Mouse (Mus musculus): ENCODE measurements around the gene Nr0b2.

Gene Nr0b2

GRCm38 (mm10) chr4:133561622-133562021, 8.4 kb downstream of the Nr0b2 start:
- no peak for DNase-seq (ENCODE audit: low spot score)

DNA sequence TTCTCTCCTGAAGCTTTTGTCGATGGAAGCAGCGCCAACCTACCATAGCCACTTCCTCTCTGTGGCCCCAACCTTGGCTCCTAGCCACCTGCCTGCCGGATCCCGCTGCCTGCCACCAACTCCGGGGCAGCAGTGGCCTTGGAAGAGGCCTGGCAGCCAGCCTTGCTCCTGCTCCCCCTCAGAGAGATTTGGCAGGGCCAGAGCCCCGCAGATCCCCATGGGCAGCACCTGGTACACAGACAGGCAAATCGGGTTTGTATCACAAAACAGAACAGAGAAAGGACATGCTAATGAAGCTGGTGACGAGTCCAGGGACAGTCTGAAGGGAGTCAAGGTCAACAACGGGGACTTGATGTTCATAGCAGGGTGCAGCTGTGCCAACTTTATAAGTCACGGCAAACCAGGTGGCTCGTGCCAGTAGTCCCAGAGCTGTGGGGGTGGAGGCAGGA, 10.0 kb downstream of the Nr0b2 start:
- DNase-seq (ENCODE audit: low spot score), result no peak

- DNase-seq (ENCODE audit: low spot score), result no peak
Observed at GRCm38 (mm10) chr4:133567251-133567650, 14.1 kb downstream of the Nr0b2 start.

GRCm38 (mm10) chr4:133569291-133570065, 16.3 kb downstream of the Nr0b2 start:
- DNase-seq (ENCODE audit: low spot score), result no peak

DNA sequence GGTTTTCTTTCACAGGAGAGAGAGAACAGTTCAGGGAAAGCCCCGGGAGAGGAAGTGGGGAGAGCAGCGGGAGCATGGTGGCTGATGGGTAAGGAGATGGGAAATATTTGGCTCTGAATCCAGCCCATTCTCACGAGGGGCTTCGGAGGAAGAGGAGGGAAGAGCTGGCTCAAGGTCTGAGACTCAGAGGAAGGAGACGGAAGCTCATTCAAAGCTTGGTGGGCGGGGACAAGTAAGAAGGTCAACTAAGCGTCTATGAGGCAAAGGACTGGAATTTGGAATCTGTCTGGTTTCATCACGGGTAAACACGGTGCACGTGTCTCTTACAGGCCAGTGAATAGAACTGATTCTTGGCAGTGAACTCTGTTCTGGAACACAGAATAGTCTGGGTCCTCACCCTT, 16.9 kb downstream of the Nr0b2 start:
- DNase-seq (ENCODE audit: low spot score), result no peak

DNA sequence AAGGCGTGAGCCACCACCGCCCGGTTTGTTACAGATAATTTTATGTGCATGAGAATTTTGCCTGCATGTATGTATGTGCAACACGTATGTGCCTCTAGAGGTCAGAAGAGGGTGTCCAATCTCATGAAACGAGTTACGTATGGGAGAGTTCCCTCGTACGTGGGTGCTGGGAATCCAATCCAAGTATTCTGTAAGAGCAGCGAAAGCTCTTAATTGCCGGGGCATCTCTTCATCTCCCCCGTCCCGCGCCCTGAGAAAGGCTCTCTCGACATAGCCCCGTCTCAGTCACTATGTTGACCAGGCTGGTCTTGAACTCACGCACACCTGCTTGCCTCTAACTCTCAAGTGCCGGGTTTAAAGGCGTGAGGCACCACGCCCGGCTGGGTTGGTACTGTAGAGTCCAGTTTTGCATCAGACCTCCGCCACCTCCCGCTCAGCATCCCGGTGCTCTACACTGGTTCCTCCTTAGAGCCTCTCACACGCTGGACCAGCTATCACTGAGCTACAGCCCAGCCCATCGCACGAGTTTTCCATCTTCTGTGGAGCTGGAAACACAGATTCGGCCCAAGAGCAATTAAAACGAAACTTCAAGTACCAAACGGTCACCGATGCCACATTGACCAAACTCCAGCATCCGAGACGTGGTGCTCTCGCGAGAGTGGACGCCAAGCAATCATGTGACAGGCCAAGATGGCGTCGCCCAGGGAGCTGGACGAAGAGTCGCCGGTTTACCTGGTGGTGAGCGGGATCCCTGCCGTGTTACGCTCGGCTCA, 21.1 kb downstream of the Nr0b2 start, which contains the start of gene Gpatch3:
TSS of gene Gpatch3 (plus strand) at position 676 of the 773 bp plus-strand sequence.
- DNase-seq (ENCODE audit: low spot score), result peak; percentile 83

GRCm38 (mm10) chr4:133574843-133575202, 21.6 kb downstream of the Nr0b2 start:
- DNase-seq (ENCODE audit: low spot score), result no peak

DNA sequence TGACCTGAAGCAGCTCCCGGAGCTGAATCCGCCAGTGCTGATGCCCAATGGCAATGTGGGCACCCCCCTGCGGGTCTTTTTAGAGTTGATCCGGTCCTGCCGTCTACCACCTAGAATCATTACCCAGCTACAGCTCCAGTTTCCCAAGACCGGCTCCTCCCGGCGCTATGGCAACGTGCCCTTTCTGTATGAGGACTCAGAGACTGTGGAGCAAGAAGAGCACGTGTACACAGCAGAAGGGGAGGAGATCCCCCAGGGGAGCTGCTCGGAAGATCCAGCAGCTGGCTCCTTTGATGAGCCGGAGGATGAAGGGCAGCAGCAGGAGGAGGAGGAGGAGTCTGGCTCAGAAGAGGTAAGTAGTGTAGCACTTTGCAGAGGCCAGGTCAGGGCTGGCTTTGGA, 24.8 kb downstream of the Nr0b2 start:
- no peak for DNase-seq (ENCODE audit: low spot score)

- no peak for DNase-seq (ENCODE audit: low spot score)
Observed at GRCm38 (mm10) chr4:133583690-133584058, 30.5 kb downstream of the Nr0b2 start.

DNA sequence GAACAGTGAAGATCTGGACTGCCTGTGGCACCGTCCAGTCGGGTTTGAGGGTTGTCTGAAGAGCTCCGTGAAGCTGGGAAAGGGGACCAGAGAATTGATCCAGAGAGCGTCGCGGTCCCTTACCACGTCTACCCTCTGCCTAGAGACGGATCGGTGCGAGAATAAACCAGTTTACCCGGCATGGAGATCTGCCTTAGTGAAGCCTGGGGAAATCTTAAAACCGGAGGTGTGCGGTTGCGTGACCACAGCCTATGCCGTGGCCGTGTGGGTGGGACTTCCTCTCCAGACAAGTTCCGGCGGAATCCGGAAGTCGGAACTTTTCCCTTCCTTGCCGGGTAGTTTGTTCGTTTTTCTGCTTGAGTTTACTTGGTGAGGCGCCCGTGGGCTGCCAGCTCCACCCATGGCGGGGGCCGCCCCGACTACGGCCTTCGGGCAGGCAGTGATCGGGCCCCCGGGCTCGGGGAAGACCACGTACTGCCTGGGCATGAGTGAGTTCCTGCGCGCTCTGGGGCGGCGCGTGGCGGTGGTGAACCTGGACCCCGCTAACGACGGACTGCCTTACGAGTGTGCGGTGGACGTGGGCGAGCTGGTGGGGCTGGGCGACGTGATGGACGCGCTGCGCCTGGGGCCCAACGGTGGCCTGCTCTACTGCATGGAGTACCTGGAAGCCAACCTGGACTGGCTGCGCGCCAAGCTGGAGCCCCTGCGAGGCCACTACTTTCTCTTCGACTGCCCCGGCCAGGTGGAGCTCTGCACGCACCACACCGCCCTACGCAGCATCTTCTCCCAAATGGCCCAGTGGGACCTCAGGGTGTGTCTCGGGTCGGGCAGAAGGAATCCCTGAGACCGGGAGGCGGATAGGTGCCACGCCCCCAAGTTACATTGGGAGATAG, 31.1 kb downstream of the Nr0b2 start, which contains the start of gene Gpn2:
TSS of gene Gpn2 (plus strand) at position 304 of the 893 bp plus-strand sequence.
- peak; percentile 50 for DNase-seq (ENCODE audit: low spot score)

DNA sequence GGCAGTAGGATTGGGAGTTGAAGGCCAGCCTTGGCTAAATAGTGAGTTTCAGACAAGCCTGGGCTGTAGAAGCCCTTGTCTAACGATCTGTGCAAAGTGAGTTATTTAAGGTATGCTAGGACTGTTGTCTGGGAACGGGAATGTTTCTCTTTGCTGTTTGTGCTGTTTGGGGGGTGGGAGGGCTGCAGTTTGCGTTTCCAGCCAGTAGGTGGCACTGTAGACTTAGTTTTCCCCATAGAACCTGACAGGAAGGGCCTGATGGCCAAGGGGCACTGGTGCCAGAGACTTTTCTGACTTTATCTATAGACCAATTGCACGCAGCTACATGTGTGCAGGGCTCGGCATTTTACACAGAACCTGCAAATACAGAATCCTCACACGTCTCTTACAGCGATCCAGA, 39.4 kb downstream of the Nr0b2 start:
- DNase-seq (ENCODE audit: low spot score), result no peak

DNA sequence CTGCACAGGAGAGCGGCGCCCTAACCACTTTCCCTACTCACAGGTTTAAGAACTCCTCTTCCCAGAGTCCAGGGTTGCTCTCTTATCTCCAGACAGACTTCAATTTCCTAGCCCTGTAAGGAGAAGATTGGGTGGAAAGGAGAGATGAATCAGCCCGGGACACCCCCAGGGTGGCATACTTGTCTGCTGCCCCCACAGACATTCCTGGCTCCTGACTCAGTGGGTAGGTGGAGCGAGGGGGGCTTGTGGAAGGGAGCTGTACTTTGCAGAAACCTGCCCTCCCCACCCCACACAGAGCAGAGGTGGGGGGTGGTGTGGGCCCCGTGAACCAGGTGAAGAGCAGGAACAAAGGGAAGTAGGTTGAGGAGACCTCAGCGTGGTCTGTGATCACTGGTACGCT, 42.4 kb downstream of the Nr0b2 start:
- no peak for DNase-seq (ENCODE audit: low spot score)

GRCm38 (mm10) chr4:133596084-133596483, 42.9 kb downstream of the Nr0b2 start:
- DNase-seq (ENCODE audit: low spot score), result no peak

DNA sequence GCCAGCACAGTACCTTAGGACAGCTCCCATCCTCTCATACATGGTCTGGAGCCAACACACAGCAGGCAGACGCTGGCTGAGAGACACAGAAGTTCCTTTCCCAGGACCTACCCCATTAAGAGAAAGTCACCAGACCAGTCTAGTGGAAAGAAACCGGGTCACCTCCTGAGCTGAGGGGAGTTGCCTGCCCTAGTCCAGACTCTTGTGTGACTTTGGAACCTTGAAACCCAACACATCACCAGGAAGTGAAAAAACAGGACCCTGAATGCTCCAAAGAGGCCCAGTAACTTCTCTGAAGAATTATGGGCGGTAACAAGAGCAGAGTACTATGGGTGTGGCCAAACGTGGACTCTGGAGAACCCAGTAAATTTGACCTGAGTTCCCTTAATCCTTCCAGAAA, 45.4 kb downstream of the Nr0b2 start:
- DNase-seq (ENCODE audit: low spot score), result no peak

- no peak for DNase-seq (ENCODE audit: low spot score)
Observed at GRCm38 (mm10) chr4:133599116-133599515, 45.9 kb downstream of the Nr0b2 start.

DNA sequence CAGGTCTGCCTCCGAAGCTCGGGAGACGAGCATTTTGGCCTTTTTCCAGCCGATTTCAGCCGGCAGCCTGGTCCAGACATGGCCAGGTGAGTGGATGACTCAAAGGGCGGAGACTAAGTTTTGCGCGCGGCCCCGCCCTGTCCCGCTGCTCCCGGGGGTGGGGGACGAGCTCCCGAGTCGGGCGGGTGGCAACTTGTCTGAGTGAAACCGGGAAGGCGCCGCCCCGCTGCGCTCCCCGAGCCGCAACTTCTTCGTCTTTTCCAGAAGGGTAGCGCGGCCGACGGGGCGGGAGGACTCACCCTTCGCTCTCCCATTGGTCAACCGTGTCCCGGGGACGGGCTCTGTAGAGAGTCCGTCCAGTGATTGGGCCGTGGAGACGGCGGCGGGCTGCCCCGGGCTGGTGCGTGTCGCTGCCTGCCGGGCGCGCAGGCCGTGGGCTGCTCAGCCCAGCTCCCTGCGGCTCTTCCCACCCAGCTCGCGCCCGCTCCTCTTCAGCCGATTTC, 46.4 kb downstream of the Nr0b2 start:
- peak; percentile 68 for DNase-seq (ENCODE audit: low spot score)

DNA sequence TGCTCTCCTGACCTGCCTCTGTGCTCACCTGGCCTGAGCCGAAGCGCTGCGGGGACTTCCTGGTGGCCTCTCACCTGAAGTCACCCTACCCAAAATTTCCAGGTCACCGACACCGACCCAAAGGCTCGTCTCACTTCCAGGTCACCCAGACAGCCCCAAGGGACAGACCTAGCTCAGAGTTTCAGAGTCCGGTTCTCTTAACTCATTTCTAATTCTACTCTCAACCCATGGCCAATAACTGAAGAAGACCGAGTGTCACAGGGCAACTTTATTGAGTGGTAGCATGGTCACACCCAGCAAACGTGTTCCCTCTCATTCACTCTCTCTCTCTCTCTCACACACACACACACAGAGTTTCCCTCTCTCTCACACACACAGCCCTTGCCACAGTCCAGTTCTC, 47.1 kb downstream of the Nr0b2 start:
- DNase-seq (ENCODE audit: low spot score), result no peak

GRCm38 (mm10) chr4:133601721-133602218, 48.6 kb downstream of the Nr0b2 start, which contains the start of gene Sfn:
Gene Sfn (minus strand): TSS chr4:133602168.
- DNase-seq (ENCODE audit: low spot score), result no peak

GRCm38 (mm10) chr4:133603056-133603455, 49.9 kb downstream of the Nr0b2 start:
- DNase-seq (ENCODE audit: low spot score), result no peak

DNA sequence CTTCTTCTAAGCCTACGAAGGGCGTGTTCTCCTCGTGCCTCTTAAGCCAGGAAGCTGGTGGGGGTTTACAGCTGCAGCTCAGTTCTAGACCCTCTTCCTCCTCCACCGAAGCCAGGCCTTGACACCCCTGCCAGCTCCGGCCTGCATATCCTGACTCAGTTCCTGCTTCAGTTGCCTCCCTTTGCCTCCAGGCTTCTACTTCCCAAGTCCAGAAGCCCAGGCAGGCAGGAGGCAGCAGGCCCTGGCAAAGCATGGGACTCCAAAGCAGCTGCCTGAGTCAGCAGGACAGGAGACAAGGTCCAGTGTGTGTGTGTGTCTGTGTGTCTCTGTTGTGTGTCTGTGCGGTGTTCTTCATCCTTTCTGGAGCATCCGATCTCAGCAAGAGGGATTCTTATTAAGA, 51.0 kb downstream of the Nr0b2 start:
- no peak for DNase-seq (ENCODE audit: low spot score)

DNA sequence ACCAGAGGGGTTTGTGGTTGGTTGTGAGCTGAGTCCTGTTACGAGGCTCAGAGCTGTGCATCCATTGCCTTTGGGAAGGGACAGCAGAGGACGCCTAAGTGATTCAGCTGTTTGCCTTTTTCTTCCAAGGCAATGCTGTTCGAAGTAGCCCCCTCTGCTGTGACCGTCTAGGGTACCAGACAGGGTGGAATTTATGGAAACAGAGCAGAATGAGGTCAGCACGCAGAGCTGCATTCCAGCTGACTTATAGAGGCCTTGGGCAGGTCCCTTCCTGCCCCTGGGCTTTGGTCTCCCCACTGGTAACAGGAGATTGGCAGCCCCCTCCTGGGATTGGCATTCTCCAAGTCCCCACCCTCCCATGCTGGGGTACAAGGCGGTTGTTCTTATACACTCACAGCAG, 51.7 kb downstream of the Nr0b2 start:
- no peak for DNase-seq (ENCODE audit: low spot score)

- DNase-seq (ENCODE audit: low spot score), result no peak
Observed at GRCm38 (mm10) chr4:133605330-133605729, 52.2 kb downstream of the Nr0b2 start.

Measured in layer of hippocampus, adult 9-10 months (tissue).